Mouse (Mus musculus) adrenal gland, postnatal 10 days (tissue): ENCODE results near the gene Nav1. TPM values are rescaled to one million over a fixed set of nuclear protein-coding genes. Genes with fewer than 3 reads are reported as not detected.
A peak's percentile ranks its signal among the peaks of the same experiment; 100 is the strongest.

Experiments
- DNase-seq: peaks from one replicate; pipeline ENCODE4 v3.0.0; 2021; ENCODE audit warnings: mixed read lengths
- microRNA-seq: library from miRNA; unstranded; fragments of <30 nt; microRNA quantifications from one replicate; pipeline ENCODE4 v1.2.0, GENCODE M21; 2021
- total RNA-seq, 2 experiments: library from RNA; stranded (reverse); gene quantifications; 2 replicates each; pipeline ENCODE4 v1.2.3; 2021

Gene Nav1
- total RNA-seq, 2 experiments from 2014 or later: 20.8 to 35.2 TPM

DNA sequence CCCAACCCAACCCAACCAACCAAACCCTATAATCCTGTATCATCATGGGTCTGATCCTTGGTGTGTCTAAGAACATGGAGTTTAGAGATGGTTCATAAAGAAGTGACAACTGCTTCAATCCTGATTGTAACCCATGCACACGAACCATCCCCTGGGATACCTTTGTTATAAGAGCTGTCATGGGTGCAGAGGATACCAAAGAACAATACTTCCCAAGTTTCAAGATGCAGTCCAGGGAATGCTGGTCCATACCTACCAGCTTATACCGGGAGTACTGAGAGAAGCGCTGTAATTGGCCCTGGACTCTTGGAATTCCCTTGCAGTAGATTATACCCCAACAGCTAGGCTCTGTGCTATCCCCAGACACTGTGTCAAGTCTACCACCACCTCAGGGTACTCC, 165.2 kb downstream of the Nav1 start:
- DNase-seq: no peak

GRCm38 (mm10) chr1:135440986-135441385, 166.1 kb downstream of the Nav1 start:
- no peak for DNase-seq

GRCm38 (mm10) chr1:135438801-135439200, 168.3 kb downstream of the Nav1 start:
- DNase-seq: no peak

DNA sequence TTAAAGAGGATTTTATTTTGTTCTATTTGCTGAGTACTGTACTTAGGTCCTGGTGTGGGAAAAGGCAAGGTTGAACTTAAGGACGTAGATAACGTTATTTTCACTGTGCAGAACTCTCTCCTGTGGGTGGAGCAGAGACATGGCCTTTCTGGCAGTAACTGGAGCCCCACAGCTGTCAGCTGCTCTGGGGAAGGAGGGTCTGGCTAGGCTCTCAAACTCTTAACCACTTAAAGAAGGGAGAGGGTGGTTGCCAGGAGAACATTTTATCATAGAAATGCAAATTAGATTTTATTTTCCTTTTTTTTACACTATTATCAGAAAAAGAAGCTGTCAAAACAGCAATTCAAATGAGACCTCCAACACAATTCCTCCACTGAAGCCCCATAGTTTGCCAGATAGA, 171.3 kb downstream of the Nav1 start:
- no peak for DNase-seq

GRCm38 (mm10) chr1:135430669-135431017, 176.5 kb downstream of the Nav1 start:
- DNase-seq: no peak

- DNase-seq: peak; percentile 96
Observed at GRCm38 (mm10) chr1:135429901-135430668, 177.0 kb downstream of the Nav1 start, which contains the start of gene Ipo9. Gene Ipo9 (minus strand): TSS chr1:135430499.

DNA sequence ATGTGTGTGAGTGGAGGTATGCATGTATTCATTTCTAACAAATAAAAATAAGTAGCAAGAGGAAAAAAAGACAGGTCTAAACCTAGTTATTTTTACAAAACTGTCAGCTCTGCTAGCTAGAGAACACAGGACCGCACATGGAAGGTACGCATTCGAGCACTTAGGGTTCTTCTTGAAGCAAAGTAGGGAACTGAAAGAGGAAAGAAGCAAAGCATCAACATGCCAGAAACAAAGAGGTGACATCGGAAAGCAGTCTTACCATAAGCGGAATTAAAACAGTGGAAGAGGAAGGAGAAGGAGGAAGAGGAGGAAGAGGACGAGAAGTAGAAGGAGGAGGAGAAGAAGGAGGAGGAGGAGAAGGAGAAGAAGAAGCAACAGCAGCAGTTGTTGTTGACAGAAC, 179.7 kb downstream of the Nav1 start:
- DNase-seq: no peak

- no peak for DNase-seq
Observed at GRCm38 (mm10) chr1:135426645-135427044, 180.4 kb downstream of the Nav1 start.

DNA sequence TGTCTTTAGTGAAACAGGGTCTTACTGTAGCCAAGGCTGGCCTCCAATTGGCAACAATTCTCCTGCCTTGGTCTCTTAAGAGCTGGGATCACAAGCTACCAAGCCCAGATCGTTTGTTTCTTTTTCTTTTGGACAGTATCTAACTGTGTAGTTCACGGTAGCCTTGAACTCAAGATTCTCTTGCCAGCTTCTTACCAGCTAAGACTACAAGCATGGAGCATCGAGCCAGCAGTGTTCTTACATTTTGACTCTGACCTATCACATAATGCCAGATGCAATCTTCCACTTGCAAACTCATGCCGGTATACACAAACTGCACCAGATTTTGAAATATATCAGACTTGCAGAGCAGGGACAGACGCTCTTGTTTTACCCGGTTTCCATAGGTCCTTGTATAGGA, 184.3 kb downstream of the Nav1 start:
- DNase-seq: no peak

- peak; percentile 51 for DNase-seq
Observed at GRCm38 (mm10) chr1:135413996-135414395, 193.1 kb downstream of the Nav1 start.

DNA sequence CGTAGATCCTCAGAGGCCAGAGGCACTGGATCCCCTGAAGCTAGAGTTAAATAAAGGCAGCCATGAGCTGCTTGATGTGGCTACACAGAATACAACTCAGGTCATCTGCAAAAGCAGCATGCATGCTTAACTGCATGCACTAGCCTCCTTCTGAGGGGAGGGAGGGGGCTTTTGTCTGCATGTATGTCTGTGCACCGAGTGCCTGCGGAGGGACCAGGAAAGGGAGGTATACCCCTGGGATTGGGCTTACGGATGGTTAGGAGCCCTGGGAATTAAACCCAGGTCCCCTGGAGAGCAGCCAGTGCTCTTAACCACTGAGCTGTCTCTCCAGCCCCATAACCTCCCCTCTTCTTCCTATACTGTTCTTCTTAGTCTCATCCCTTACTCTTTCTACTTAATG, 195.0 kb downstream of the Nav1 start:
- no peak for DNase-seq

DNA sequence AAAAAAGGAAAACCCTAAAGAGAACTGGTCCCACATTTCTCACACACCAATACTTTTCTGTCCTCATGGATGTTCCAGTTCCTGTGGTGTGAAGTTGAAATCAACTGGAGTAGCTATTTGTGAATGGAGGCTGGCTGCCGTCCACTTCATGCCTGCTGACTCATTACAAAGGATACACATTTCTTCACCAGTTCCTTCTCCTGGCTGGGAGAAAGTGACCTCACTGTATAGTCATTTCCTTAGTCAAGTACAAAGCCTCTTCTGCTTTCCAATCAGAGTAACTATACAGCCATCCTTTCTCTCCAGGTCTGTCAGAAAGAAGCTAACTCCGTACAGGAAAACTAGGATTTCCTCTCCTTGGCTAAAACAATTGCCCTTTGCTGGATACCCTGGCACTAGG, 196.1 kb downstream of the Nav1 start:
- peak; percentile 67 for DNase-seq

- DNase-seq: no peak
Observed at GRCm38 (mm10) chr1:135408973-135409372, 198.1 kb downstream of the Nav1 start.

- DNase-seq: no peak
Observed at GRCm38 (mm10) chr1:135405356-135405755, 201.7 kb downstream of the Nav1 start.

DNA sequence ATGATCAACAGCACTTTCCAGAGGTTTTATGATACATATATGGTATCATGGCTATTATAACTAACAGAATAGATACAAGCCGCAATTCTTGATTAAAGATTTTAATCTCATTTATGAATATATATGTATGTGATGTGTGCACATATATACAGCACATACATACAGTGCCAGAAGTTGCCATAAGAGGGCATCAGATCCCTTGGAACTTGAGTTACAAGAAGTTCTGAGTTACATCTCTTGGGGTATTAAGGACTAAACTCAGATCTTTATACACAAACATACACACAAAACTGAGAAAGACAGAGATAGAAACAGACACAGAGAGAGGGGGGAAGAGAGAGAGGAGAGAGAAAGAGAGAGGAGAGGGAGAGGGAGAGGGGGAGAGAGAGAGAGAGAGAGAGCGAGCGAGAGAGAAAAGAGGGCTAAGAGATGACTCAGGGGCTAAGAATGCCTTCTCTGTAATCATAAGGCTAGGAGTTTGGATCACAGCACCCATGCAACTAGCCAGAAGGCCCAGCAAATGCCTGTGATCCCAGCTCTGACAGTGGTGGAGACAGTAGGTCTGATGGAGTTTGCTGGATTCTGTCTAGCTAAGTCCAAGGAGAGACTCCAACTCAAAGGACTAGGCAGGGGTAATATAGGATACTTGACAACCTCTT, 205.5 kb downstream of the Nav1 start:
- DNase-seq: no peak

DNA sequence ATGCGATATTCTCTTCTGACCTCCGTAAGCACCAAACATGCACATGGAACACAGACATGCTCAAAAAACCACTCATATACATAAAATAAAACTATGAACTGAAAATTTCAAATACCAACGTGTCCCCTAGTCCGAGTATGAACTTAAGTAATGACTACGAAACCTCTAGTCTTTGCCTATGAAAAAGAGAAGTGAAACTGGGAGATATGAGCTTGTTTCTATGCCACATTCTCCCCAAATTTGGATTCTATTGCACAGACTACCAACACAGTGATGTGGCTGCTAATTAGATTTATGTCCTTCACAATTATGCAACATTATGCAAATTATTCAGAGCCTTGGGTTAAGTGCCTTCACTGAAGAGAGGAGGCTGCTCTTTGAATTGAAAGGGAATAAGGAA, 207.6 kb downstream of the Nav1 start:
- no peak for DNase-seq

DNA sequence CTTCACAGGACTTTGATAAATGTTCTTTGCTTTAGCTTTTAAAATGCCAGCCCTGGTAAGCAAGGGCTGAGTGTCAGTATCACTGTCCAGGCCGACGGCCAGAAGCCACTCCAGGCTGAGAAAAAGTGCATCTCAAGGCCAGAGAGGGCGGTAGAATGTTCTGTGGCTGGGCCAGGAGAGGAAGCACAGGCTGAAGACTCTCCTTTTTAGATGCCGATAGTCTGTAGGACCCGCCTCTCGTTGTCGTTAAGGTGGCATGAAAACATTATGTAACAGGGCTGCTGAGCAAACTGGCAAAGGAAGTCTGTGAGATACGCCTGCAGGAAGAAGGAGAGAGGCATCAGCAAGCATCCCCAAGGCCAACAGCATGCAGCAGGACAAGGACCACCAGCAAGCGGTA, 221.9 kb downstream of the Nav1 start:
- no peak for DNase-seq

Small RNAs within 50 kb of the gene (microRNA-seq; reads per million reads assigned to microRNA genes)
- not detected for gene Mir1231

Other genes starting within 250 kb of the Nav1 start
- gene Shisa4, start 232.1 kb downstream of the Nav1 start, total RNA-seq: 10 to 100 TPM; 13.9 to 31.8 TPM
- gene Ipo9, start 176.8 kb downstream of the Nav1 start, total RNA-seq: 100 to 1,000 TPM in 1 of 2 experiments, 10 to 100 TPM in 1; 80.6 to 113 TPM
- gene Csrp1, start 112.8 kb upstream of the Nav1 start, total RNA-seq: 10 to 100 TPM; 94.9 to 97.9 TPM
- gene Phlda3, start 158.8 kb upstream of the Nav1 start, total RNA-seq: 10 to 100 TPM; 42.9 to 82.7 TPM
- 10 to 100 TPM in 1 of 2 experiments, 1 to 10 TPM in 1; 7.7 to 41.7 TPM for gene Tnni1, start 172.1 kb upstream of the Nav1 start, total RNA-seq
- under 1 TPM; 0.21 TPM for gene Lad1, start 211.3 kb upstream of the Nav1 start, total RNA-seq
- 1 to 10 TPM; 2.6 to 5.1 TPM for gene Tnnt2, start 229.1 kb upstream of the Nav1 start, total RNA-seq